Mouse (Mus musculus): ENCODE measurements around the gene Bcl2. TPM values are rescaled to one million over a fixed set of nuclear protein-coding genes. Genes with fewer than 3 reads are reported as not detected.
A peak's percentile ranks its signal among the peaks of the same experiment; 100 is the strongest.

Gene Bcl2
- polyA plus RNA-seq, 1 experiment from 2014 or later: 18.4 TPM

- no peak for ATAC-seq (ENCODE audit: low FRiP score, low read depth)
- H3K9ac ChIP-seq: no peak overlapping the region
- H3K4me1 ChIP-seq (replicated peaks): peaks cover 19% of the 10 kb centered on the region
- WGBS: 81% methylated on average over 2 of the region's 2 CpGs
- no peak overlapping the region for H3K4me2 ChIP-seq
- no peaks in the 10 kb centered on the region for H3K9me3 ChIP-seq
- no peaks in the 10 kb centered on the region for H3K27me3 ChIP-seq
- H3K4me3 ChIP-seq: no peak overlapping the region
- peak overlapping the region; percentile 16; the same call in 1 of the 2 replicates for H3K27ac ChIP-seq (replicated peaks)
- no peaks in the 10 kb centered on the region for H3K36me3 ChIP-seq
Observed at GRCm38 (mm10) chr1:106630973-106631372, 83.1 kb downstream of the Bcl2 start.

GRCm38 (mm10) chr1:106629931-106630682, 84.0 kb downstream of the Bcl2 start:
- H3K36me3 ChIP-seq: no peaks in the 10 kb centered on the region
- no peaks in the 10 kb centered on the region for H3K9me3 ChIP-seq
- no peak overlapping the region for H3K4me2 ChIP-seq
- no peak overlapping the region for H3K4me3 ChIP-seq
- peak overlapping the region; percentile 16 for H3K27ac ChIP-seq (replicated peaks)
- H3K27me3 ChIP-seq: no peaks in the 10 kb centered on the region
- peak; percentile 54; the same call in 1 of the 2 replicates for ATAC-seq (ENCODE audit: low FRiP score, low read depth)
- no peak overlapping the region for H3K9ac ChIP-seq
- H3K4me1 ChIP-seq (replicated peaks): peaks cover 19% of the 10 kb centered on the region
- 21% methylated on average over 4 of the region's 4 CpGs for WGBS

- H3K4me2 ChIP-seq: no peak overlapping the region
- peak overlapping the region; percentile 64 for H3K27ac ChIP-seq (replicated peaks)
- H3K4me1 ChIP-seq (replicated peaks): peaks cover 19% of the 10 kb centered on the region
- H3K36me3 ChIP-seq: no peaks in the 10 kb centered on the region
- H3K4me3 ChIP-seq: no peak overlapping the region
- no peaks in the 10 kb centered on the region for H3K9me3 ChIP-seq
- H3K27me3 ChIP-seq: no peaks in the 10 kb centered on the region
- H3K9ac ChIP-seq: no peak overlapping the region
- WGBS: 11% methylated on average over 4 of the region's 4 CpGs
- peak; percentile 40; the same call in 1 of the 2 replicates for ATAC-seq (ENCODE audit: low FRiP score, low read depth)
Observed at GRCm38 (mm10) chr1:106629470-106629830, 84.6 kb downstream of the Bcl2 start.

GRCm38 (mm10) chr1:106628718-106629469, 85.2 kb downstream of the Bcl2 start:
- H3K4me1 ChIP-seq (replicated peaks): peaks cover 19% of the 10 kb centered on the region
- no peak overlapping the region for H3K4me2 ChIP-seq
- 39% methylated on average over 3 of the region's 3 CpGs for WGBS
- H3K36me3 ChIP-seq: no peaks in the 10 kb centered on the region
- H3K9ac ChIP-seq: no peak overlapping the region
- H3K9me3 ChIP-seq: no peaks in the 10 kb centered on the region
- H3K27ac ChIP-seq (replicated peaks): peak overlapping the region; percentile 64
- no peak overlapping the region for H3K4me3 ChIP-seq
- peak; percentile 71; the same call in 1 of the 2 replicates for ATAC-seq (ENCODE audit: low FRiP score, low read depth)
- no peaks in the 10 kb centered on the region for H3K27me3 ChIP-seq

GRCm38 (mm10) chr1:106628279-106628678, 85.8 kb downstream of the Bcl2 start:
- Histone ChIP-seq H3K27me3 (no peaks in the 10 kb centered on the region), H3K4me1 (replicated peaks) (peaks cover 19% of the 10 kb centered on the region), H3K4me3 (no peak overlapping the region), H3K9me3 (no peaks in the 10 kb centered on the region), H3K36me3 (no peaks in the 10 kb centered on the region), H3K4me2 (no peak overlapping the region), H3K9ac (no peak overlapping the region), H3K27ac (replicated peaks) (no peak overlapping the region)
- ATAC-seq (ENCODE audit: low FRiP score, low read depth): no peak

- Histone ChIP-seq H3K9ac (no peak overlapping the region), H3K4me1 (replicated peaks) (peaks cover 19% of the 10 kb centered on the region), H3K9me3 (no peaks in the 10 kb centered on the region), H3K4me2 (no peak overlapping the region), H3K36me3 (no peaks in the 10 kb centered on the region), H3K4me3 (no peak overlapping the region), H3K27me3 (no peaks in the 10 kb centered on the region), H3K27ac (replicated peaks) (no peak overlapping the region)
- WGBS: 74% methylated on average over 5 of the region's 5 CpGs
- ATAC-seq (ENCODE audit: low FRiP score, low read depth): no peak
Observed at GRCm38 (mm10) chr1:106627241-106627640, 86.8 kb downstream of the Bcl2 start.

- whole genome bisulfite sequencing: 79% methylated on average over 3 of the region's 3 CpGs
- Histone ChIP-seq H3K9ac (no peak overlapping the region), H3K36me3 (no peaks in the 10 kb centered on the region), H3K4me1 (replicated peaks) (no peaks in the 10 kb centered on the region), H3K27ac (replicated peaks) (no peak overlapping the region), H3K4me3 (no peak overlapping the region), H3K9me3 (no peaks in the 10 kb centered on the region), H3K4me2 (no peak overlapping the region), H3K27me3 (no peaks in the 10 kb centered on the region)
- ATAC-seq (ENCODE audit: low FRiP score, low read depth): no peak
Observed at GRCm38 (mm10) chr1:106620174-106620931, 93.7 kb downstream of the Bcl2 start.

GRCm38 (mm10) chr1:106618814-106619213, 95.3 kb downstream of the Bcl2 start:
- 76% methylated on average over 3 of the region's 3 CpGs for WGBS
- Histone ChIP-seq H3K9ac (no peak overlapping the region), H3K27ac (replicated peaks) (no peak overlapping the region), H3K4me2 (no peak overlapping the region), H3K36me3 (no peaks in the 10 kb centered on the region), H3K4me1 (replicated peaks) (no peaks in the 10 kb centered on the region), H3K4me3 (no peak overlapping the region), H3K9me3 (no peaks in the 10 kb centered on the region), H3K27me3 (no peaks in the 10 kb centered on the region)
- peak; percentile 48; the same call in 1 of the 2 replicates for ATAC-seq (ENCODE audit: low FRiP score, low read depth)

GRCm38 (mm10) chr1:106616955-106617354, 97.1 kb downstream of the Bcl2 start:
- no peak for ATAC-seq (ENCODE audit: low FRiP score, low read depth)
- Histone ChIP-seq H3K36me3 (no peaks in the 10 kb centered on the region), H3K4me2 (no peak overlapping the region), H3K4me3 (no peak overlapping the region), H3K27ac (replicated peaks) (no peak overlapping the region), H3K9ac (no peak overlapping the region), H3K9me3 (no peaks in the 10 kb centered on the region), H3K27me3 (no peaks in the 10 kb centered on the region), H3K4me1 (replicated peaks) (no peaks in the 10 kb centered on the region)
- 96% methylated on average over 5 of the region's 5 CpGs for WGBS

GRCm38 (mm10) chr1:106613371-106613770, 100.7 kb downstream of the Bcl2 start:
- ATAC-seq (ENCODE audit: low FRiP score, low read depth): no peak
- Histone ChIP-seq H3K4me3 (no peak overlapping the region), H3K4me2 (no peak overlapping the region), H3K9me3 (no peaks in the 10 kb centered on the region), H3K36me3 (no peaks in the 10 kb centered on the region), H3K9ac (no peak overlapping the region), H3K27me3 (no peaks in the 10 kb centered on the region), H3K27ac (replicated peaks) (no peak overlapping the region), H3K4me1 (replicated peaks) (0 out of 2 replicates have a peak, but pooled peaks cover 6% of the 10 kb centered on the region)
- WGBS: 90% methylated on average over 5 of the region's 5 CpGs

- 83% methylated on average over 8 of the region's 8 CpGs for WGBS
- Histone ChIP-seq H3K4me2 (no peak overlapping the region), H3K4me1 (replicated peaks) (0 out of 2 replicates have a peak, but pooled peaks cover 6% of the 10 kb centered on the region)
Observed at GRCm38 (mm10) chr1:106612166-106613031, 101.7 kb downstream of the Bcl2 start.

More at GRCm38 (mm10) chr1:106612166-106613031, 101.7 kb downstream of the Bcl2 start:
- no peak for ATAC-seq (ENCODE audit: low FRiP score, low read depth)
- H3K4me3 ChIP-seq: no peak overlapping the region
- H3K9ac ChIP-seq: no peak overlapping the region
- H3K9me3 ChIP-seq: no peaks in the 10 kb centered on the region
- H3K27ac ChIP-seq (replicated peaks): no peak overlapping the region
- H3K27me3 ChIP-seq: no peaks in the 10 kb centered on the region
- no peaks in the 10 kb centered on the region for H3K36me3 ChIP-seq

Measured in hindbrain, embryonic 15.5 days (tissue).